Mouse (Mus musculus) hindbrain, embryonic 11.5 days (tissue): Measurements from ENCODE around the gene Mtch1. TPM values are rescaled to one million over a fixed set of nuclear protein-coding genes. Genes with fewer than 3 reads are reported as not detected.
A peak's percentile ranks its signal among the peaks of the same experiment; 100 is the strongest.

Experiments used
- ATAC-seq: fragments of 200-750 bp; cut with Nextera tagmentation; 2 replicates; pipeline ENCODE4 v1.8.0; 2017; ENCODE audit warnings: mild to moderate bottlenecking, moderate TSS enrichment, moderate library complexity; ENCODE audit not compliant: low FRiP score
- DNase-seq: peaks from one replicate; pipeline ENCODE4 v3.0.0-alpha.2; 2015; ENCODE audit warnings: low spot score
- H3K27ac ChIP-seq: fragments of 300-500 bp; sonication (generic); 2 replicates; pipeline ENCODE4 v1.5.1; 2014; ENCODE audit warnings: mild to moderate bottlenecking, low read depth, low read length
- H3K27me3 ChIP-seq: fragments of 300-500 bp; sonication (generic); 2 replicates; pipeline ENCODE4 v1.6.1; 2014; ENCODE audit warnings: mild to moderate bottlenecking, low read length, moderate library complexity, mixed read lengths; ENCODE audit not compliant: control insufficient read depth, insufficient read depth
- H3K36me3 ChIP-seq: fragments of 300-500 bp; sonication (generic); 2 replicates; pipeline ENCODE4 v1.6.1; 2014; ENCODE audit warnings: mild to moderate bottlenecking, low read length, moderate library complexity, mixed read lengths; ENCODE audit not compliant: control insufficient read depth, insufficient read depth
- H3K4me1 ChIP-seq: fragments of 300-500 bp; sonication (generic); replicated peaks from 2 replicates; pipeline ENCODE4 v1.6.1; 2014; ENCODE audit warnings: low read length, mixed read lengths; ENCODE audit not compliant: control insufficient read depth, insufficient read depth
- H3K4me2 ChIP-seq: fragments of 300-500 bp; sonication (generic); replicated peaks from 2 replicates; pipeline ENCODE4 v1.6.1; 2014; ENCODE audit warnings: mild to moderate bottlenecking, low read depth, low read length
- H3K4me3 ChIP-seq: fragments of 300-500 bp; sonication (generic); 2 replicates; pipeline ENCODE4 v1.5.1; 2014; ENCODE audit warnings: low read depth, low read length
- H3K9ac ChIP-seq: fragments of 300-500 bp; sonication (generic); 2 replicates; pipeline ENCODE4 v1.6.1; 2014; ENCODE audit warnings: low read depth, low read length
- H3K9me3 ChIP-seq: fragments of 300-500 bp; sonication (generic); 2 replicates; pipeline ENCODE4 v1.6.1; 2016; ENCODE audit warnings: low read length; ENCODE audit not compliant: control insufficient read depth
- WGBS: fragments of 180-500 bp; shearing (Covaris S2); extraction: QIAGEN DNeasy Blood & Tissue Kit; methylation state at CpG from one replicate; pipeline ENCODE4 v1.1.7; 2014; 5-methylcytosine and 5-hydroxymethylcytosine counted together
- polyA plus RNA-seq: library from polyadenylated mRNA; unstranded; fragments of >200 nt; fragmentation: Nextera tagmentation; extraction: Ambion mirVana; gene quantifications from 2 replicates; pipeline ENCODE4 v1.2.1, GENCODE M21; 2014

Mtch1 gene
- polyA plus RNA-seq, 1 experiment from 2014 or later: 356 TPM

DNA sequence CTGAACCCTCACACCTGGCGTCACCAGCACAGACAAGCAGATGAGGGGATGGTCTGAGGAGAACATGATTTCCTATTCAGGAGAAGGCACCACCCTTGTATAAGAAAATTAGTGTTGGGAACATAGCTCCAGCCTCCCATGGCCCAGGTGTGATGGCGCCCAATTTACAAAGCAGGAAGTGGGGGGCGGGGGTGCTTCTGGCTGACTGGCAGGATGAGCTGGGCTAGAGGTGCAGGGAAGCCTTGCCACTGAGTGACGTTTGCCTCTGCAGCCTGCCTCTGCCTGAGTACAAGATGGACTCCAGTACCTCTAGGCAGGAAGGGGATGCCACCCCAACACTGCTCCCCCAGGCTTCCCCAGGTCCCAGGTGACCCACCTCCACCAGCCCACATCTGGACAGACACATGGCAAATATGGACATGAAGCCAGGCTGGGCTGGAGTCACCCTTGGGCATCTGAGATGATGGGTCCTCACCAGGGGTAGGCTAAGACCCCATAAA is 15.5 kb downstream of the Mtch1 start:
- Histone ChIP-seq H3K9ac (no peak overlapping the region), H3K36me3 (peaks cover 12% of the 10 kb centered on the region; the same call in 1 of the 2 replicates), H3K27me3 (no peaks in the 10 kb centered on the region), H3K27ac (no peak overlapping the region), H3K4me2 (no peak overlapping the region), H3K4me1 (peaks cover under 1% of the 10 kb centered on the region; the same call in 1 of the 2 replicates), H3K9me3 (no peaks in the 10 kb centered on the region), H3K4me3 (no peak overlapping the region)
- 83% methylated on average over 4 of the region's 4 CpGs for WGBS
- DNase-seq (no peak), ATAC-seq (no peak)

DNA sequence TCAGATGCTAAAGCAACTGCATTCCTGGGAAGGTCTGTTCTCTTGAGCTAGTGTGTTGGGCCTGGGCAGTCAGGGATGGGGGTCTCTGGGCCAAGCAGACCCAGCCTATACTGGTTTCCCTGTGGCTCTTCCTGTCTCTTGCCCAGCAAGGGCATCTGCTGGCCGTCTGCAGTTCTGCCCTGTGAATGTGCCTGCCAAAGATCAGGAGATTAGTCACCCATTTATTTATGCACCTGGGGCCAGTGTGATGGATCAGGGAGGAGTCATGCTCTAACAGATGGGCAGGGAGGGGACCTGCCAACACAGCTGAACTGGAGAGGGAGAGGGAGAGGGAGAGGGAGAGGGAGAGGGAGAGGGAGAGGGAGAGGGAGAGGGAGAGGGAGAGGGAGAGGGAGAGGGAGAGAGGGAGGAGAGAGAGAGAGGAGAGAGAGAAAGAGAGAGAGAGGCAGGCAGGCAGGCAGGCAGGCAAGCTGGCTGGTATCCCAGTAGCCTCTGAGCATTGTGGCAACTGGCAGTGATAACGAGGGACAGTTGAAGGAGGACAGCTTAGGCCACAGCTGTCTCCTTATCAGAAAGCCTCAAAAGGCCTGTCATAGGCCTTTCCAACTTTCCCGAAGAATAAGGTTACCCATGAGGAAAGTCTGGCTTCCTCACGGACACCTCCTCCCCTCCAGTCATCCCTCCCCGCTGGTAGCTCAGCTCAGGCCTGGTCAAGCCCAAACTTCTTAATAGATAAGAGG is 16.9 kb downstream of the Mtch1 start:
- no peaks in the 10 kb centered on the region for H3K9me3 ChIP-seq
- H3K4me3 ChIP-seq: no peak overlapping the region
- H3K4me1 ChIP-seq: peaks cover 9% of the 10 kb centered on the region; the same call in 1 of the 2 replicates
- DNase-seq (no peak), ATAC-seq (no peak)
- H3K27me3 ChIP-seq: no peaks in the 10 kb centered on the region
- H3K4me2 ChIP-seq: no peak overlapping the region
- H3K27ac ChIP-seq: peak overlapping the region; percentile 47; the same call in 1 of the 2 replicates
- no peak overlapping the region for H3K9ac ChIP-seq
- peaks cover 8% of the 10 kb centered on the region; the same call in 1 of the 2 replicates for H3K36me3 ChIP-seq
- 38% methylated on average over 5 of the region's 5 CpGs for WGBS

DNA sequence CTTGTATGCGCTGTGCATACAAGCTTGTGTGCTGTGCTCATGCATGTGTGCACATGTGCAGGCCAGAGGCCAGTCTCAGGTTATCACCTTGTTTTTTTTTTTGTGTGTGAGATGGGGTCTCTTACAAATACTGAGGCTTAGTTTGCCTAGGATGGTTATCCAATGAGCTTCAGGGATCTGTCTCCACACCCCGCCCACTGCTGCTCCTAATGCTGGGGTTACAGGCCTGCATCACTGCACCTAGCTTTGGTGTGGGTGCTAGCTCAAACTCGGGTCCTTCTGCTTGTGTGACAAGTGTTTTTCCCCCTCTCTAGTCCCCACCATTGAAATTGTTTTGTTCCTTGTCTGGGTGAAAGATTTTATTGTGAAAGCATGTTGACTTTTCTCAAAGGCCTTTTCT is 17.5 kb downstream of the Mtch1 start:
- Histone ChIP-seq H3K9ac (no peak overlapping the region), H3K4me3 (no peak overlapping the region), H3K9me3 (no peaks in the 10 kb centered on the region), H3K36me3 (peaks cover 8% of the 10 kb centered on the region; the same call in 1 of the 2 replicates), H3K27me3 (no peaks in the 10 kb centered on the region), H3K4me1 (peaks cover 9% of the 10 kb centered on the region; the same call in 1 of the 2 replicates), H3K4me2 (no peak overlapping the region), H3K27ac (no peak overlapping the region)
- 86% methylated on average over 3 of the region's 3 CpGs for WGBS
- DNase-seq (no peak), ATAC-seq (no peak)

DNA sequence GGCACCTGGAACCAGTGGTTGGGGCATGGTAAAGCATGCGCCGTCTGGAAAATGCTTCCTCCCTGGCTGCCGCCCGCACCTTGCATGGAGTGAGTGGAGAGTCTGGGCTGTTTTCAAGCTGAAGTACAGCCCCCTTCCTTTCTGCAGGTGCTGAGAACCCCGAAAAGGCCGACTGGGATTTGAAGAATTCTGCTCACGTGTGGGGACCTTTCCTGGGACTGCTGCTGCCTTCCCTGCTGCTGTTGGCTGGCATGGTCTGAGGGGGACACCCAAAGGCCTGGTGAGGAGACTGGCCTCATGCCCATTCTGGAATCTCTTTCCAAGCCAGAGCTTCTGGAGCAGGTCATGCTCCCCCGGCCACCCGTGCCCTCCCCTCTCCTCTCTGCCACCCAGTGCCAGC is 20.0 kb downstream of the Mtch1 start:
- Histone ChIP-seq H3K27ac (no peak overlapping the region), H3K36me3 (peaks cover 5% of the 10 kb centered on the region; the same call in 1 of the 2 replicates), H3K4me3 (no peak overlapping the region), H3K9me3 (no peaks in the 10 kb centered on the region), H3K27me3 (peaks cover 1% of the 10 kb centered on the region), H3K4me2 (no peak overlapping the region), H3K4me1 (peaks cover 9% of the 10 kb centered on the region; the same call in 1 of the 2 replicates), H3K9ac (peak overlapping the region; percentile 29; the same call in 1 of the 2 replicates)
- DNase-seq: no peak
- no peak for ATAC-seq
- WGBS: 79% methylated on average over 9 of the region's 9 CpGs

DNA sequence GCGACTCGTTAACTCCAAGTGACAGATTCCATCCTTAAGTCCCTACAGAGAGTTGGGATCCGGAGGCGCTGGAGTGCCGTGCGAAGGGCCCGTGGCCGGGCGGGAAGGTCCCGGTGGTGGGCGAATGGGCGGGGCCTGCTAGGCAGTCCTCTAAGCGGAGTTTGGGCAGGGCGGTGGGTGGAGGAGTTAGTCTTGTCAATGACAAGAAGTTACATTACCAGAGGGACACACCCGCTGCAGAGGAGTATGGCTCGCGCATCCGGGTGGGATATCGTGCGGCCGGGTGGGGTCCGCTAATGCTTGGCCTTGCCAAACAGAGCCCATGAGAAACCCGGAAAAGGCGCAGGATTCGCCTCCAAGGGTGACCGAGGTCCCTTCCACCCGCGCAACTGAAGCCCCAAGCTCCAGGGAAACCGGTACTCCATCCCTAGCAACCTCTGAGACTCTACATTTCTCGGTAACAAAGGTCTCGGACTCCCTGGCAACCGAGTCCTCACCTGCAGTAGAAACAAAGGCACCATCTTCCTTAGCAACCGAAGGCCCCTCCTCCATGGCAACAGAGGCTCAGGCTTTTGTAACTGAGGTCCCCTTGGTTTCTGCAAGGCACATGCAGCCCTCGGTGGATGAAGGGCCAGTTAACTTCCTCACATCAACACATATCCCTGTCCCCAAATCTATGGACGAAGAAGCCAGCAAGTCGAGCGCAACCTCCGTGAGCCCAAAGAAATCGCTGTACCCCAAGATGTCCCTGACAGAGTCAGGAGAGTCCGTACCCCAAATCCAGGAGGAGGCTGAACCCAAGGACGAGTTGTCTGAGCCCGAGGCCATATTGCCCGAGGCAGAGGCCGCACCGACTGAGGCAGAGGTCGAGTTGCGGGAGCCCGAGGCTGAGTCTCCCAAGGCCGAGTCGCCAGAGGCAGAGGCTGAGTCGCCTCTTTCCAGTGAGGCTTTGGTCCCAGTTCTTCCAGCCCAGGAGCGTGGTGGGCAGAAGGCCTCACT is 20.9 kb downstream of the Mtch1 start:
- DNase-seq: peak; percentile 73
- peak overlapping the region; percentile 57 for H3K4me2 ChIP-seq
- ATAC-seq: peak; percentile 74
- H3K9me3 ChIP-seq: no peaks in the 10 kb centered on the region
- WGBS: 8% methylated on average over 52 of the region's 52 CpGs
- H3K36me3 ChIP-seq: peaks cover 2% of the 10 kb centered on the region; the same call in 1 of the 2 replicates
- H3K4me1 ChIP-seq: peaks cover 11% of the 10 kb centered on the region; the same call in 1 of the 2 replicates
- peak overlapping the region; percentile 26 for H3K4me3 ChIP-seq
- peak overlapping the region; percentile 57 for H3K9ac ChIP-seq
- peaks cover 10% of the 10 kb centered on the region for H3K27me3 ChIP-seq
- peak overlapping the region; percentile 65 for H3K27ac ChIP-seq

DNA sequence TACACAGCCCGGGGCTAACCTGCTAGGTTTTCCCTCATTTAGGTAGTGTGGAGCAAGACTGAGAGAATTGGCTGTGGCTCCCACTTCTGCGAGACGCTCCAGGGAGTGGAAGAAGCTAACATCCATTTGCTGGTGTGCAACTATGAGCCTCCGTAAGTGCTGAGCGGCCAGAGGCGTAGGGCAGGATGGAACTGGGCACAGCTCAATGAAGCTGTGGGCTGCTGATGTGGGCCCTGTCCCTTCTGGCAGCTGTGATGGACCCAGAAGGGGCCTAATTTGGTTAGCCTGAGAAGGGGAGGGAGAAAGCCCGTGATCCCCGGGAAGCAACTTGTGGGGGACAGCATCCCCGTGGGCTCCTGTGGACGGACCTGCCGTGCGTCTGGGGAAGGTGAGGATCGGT is 21.9 kb downstream of the Mtch1 start:
- peak overlapping the region; percentile 57 for H3K4me2 ChIP-seq
- H3K4me1 ChIP-seq: peaks cover 12% of the 10 kb centered on the region; the same call in 1 of the 2 replicates
- peak; percentile 39 for DNase-seq
- H3K9ac ChIP-seq: peak overlapping the region; percentile 57
- peaks cover 18% of the 10 kb centered on the region for H3K27me3 ChIP-seq
- no peaks in the 10 kb centered on the region for H3K9me3 ChIP-seq
- 0 out of 2 replicates have a peak overlapping the region, but pooled peaks have one; percentile 65 for H3K27ac ChIP-seq
- H3K4me3 ChIP-seq: no peak overlapping the region; the same call in 1 of the 2 replicates
- H3K36me3 ChIP-seq: no peaks in the 10 kb centered on the region
- 41% methylated on average over 13 of the region's 13 CpGs for WGBS
- ATAC-seq: no peak

DNA sequence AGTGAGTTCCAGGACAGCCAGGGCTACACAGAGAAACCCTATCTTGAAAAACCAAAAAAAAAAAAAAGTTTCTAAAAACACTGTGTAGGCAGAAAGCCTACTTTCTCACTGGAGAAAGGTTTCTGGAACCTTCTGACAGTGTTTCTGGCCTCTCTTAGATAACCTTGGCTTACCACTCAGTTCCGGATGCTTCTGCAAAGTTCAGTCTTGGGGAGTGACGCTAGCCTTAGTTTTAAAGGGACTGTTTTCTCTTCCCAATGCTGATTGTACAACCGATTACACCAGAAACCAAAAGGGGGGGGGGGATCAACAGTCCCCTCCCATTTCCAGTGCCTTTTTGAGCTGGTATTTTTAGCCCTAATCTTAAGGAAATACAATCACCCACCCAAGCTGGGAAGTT is 24.1 kb downstream of the Mtch1 start:
- Histone ChIP-seq H3K27me3 (peaks cover 25% of the 10 kb centered on the region), H3K4me1 (peaks cover 12% of the 10 kb centered on the region; the same call in 1 of the 2 replicates)

DNA sequence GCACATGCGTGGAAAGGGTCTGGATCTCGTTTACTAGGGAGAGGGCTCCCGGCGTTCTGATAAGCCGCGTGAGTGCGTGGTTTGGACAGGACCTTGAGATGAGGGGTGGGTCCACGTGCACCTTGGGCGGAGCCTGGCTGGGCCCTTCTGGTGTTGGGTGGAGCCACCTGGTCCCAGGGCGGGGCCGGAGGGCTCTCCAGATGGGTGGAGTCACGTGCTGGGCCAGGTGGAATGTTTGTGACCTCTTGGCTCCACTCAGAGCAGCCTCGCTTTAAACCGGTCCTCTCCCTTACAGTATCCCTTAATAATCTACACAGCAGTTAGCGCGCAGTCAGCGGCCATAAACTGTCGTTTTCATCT is 25.2 kb downstream of the Mtch1 start:
- WGBS: 16% methylated on average over 18 of the region's 18 CpGs
- H3K4me2 ChIP-seq: 0 out of 2 replicates have a peak overlapping the region, but pooled peaks have one; percentile 19
- H3K9me3 ChIP-seq: no peaks in the 10 kb centered on the region
- peak overlapping the region; percentile 32; the same call in 1 of the 2 replicates for H3K9ac ChIP-seq
- H3K4me3 ChIP-seq: no peak overlapping the region
- peak; percentile 44 for DNase-seq
- H3K27ac ChIP-seq: no peak overlapping the region
- no peaks in the 10 kb centered on the region for H3K36me3 ChIP-seq
- H3K4me1 ChIP-seq: peaks cover 14% of the 10 kb centered on the region; the same call in 1 of the 2 replicates
- no peak for ATAC-seq
- peaks cover 25% of the 10 kb centered on the region for H3K27me3 ChIP-seq

More for the DNA sequence above, 24.1 kb downstream of the Mtch1 start:
- no peak for DNase-seq
- no peak overlapping the region for H3K4me2 ChIP-seq
- no peak overlapping the region for H3K9ac ChIP-seq
- no peak overlapping the region for H3K4me3 ChIP-seq
- 95% methylated on average over 3 of the region's 3 CpGs for WGBS
- no peaks in the 10 kb centered on the region for H3K36me3 ChIP-seq
- ATAC-seq: no peak
- no peaks in the 10 kb centered on the region for H3K9me3 ChIP-seq
- no peak overlapping the region for H3K27ac ChIP-seq
